Mouse (Mus musculus) spleen, adult 12 weeks (tissue): ENCODE measurements around the gene Cd1d1.
"Not testable (repeated sequence)": the region's sequence is repeated elsewhere in the genome, so short reads cannot be mapped to it uniquely, and the experiment has no call there.

ENCODE experiments used
- DNase-seq: peaks from one replicate; pipeline ENCODE4 v3.0.0; 2022; ENCODE audit warnings: low spot score

Gene Cd1d1

DNA sequence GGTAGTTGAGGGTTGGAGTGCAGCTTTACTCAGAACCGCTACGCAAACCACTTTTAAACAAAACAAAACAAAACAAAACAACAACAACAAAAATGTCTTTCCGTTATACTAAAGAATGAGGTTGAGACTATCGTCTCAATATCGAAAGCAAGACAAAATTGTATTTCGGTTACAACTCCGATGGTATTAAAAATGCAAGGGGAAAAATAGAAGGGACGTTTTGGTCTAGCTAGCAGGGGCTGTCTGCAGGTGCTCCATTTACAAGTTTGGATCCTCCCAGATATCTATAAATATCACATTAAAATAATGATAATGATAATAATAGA lies at the start of gene Cd1d1:
TSS of gene Cd1d1 (minus strand) at position 27 of the 326 bp plus-strand sequence.
- DNase-seq = no peak

DNA sequence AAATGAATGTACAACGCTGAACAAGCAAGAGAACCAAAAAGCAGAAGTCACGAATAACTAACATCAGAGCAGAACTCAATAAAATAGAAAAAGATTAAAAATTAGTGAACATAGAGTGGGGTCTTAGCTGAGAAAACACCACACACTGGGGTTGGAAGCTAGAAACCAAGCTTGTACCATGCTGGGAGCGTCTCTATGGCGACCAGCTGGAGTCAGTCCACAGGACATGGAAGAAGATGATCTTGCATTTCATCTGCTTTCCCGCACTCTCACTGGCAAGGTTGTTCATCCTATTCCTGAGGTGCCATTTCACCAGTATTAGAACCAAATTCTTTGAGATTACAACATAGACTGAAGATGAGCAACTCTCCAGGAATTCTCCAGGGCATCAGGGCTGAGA lies 48.6 kb upstream of the Cd1d1 start:
- DNase-seq = no peak

DNA sequence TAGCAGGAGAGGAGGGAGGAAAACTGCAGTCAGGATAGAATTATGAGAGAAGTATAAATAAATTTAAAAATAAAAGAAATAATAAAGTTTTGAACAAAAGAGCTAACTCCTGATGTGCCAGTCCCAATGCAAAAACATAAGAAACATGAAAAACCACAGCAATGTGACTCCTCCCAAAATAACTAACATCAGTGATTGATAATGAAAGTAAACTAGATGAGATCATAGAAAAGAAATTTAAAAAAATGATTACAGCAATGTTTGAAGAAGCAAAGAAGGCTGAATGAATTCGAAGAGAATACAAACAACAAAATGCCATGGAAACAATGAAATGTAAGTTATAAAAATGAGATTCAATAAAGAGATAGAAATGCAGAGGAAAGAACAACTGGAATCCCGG lies 42.5 kb upstream of the Cd1d1 start:
- no peak for DNase-seq

DNA sequence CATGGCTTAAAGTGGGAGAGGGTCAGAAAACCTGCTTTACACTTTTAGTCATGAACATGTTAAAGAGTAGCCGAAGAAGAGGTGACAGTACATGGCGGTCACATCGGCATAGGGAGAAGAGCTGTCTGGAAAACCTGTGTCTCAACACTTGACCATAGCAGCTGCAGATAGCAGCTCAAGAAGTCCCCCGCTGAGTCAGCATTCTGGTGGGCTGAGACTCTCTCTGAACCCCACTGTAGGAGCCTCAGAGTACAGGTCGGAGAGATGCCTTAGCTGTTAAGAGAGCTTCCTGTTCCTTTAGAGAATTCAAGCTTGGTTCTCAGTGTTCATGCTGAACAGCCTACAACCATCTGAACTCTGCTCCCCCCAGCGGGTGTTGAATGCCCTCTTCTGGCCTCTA lies 39.3 kb upstream of the Cd1d1 start:
- DNase-seq = no peak

DNA sequence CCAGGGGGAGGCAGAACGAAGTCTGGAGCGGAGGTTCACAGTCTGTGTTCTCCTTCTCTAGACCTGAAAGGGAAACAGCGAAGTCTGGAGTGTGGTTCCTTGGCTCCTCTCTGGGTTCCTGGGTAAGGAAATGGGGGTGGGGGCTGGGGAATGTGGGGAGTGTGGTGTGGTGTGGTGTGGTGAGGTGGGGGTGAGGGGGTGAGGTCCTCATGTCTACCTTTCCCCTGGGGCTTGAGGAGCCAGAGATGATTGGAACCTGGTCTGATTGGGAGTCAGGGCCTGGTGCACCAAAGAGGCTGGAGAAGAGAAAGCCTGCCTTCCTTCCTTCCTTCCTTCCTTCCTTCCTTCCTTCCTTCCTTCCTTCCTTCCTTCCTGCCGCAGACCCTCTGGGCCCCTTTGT lies 34.8 kb upstream of the Cd1d1 start:
- no peak for DNase-seq

DNA sequence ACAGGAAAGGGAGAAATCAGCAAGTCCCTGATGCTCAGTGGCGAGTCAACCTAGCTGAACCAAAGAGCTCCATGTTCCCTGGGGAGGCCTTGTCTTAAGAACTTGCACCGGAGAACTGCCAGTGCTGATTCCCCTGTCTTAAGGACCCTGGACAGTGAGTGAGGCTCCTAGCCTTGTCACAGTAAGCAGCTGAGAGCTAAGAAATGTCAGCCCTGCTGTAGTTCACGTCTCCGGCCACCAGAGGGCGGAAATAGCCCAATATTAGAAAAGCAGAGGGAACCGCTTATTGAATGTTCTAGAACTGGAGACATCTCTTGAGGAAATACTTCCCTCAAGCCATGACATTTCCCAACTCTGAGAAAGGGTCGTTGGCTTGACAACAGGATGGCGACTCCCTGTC lies 34.1 kb upstream of the Cd1d1 start:
- peak; percentile 44 for DNase-seq

DNA sequence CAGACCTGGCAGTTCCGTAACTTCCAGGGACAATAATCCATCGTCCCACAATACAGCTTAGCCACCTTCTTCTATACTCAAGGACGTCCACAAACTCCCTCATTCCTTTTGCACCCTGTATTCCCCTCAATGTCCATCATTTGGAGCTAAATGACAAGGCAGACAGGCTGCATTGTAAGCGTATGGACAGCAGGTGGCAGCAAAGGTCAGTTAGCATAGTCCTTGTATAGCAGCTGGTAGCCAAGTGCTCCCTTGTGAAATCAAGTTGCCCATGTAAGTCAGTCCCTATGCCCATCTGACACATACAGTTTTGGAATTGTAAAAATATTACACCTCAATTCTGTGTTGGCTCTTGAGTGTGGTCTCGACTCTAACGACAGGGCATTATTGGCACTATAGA lies 31.6 kb upstream of the Cd1d1 start:
- peak; percentile 27 for DNase-seq

DNA sequence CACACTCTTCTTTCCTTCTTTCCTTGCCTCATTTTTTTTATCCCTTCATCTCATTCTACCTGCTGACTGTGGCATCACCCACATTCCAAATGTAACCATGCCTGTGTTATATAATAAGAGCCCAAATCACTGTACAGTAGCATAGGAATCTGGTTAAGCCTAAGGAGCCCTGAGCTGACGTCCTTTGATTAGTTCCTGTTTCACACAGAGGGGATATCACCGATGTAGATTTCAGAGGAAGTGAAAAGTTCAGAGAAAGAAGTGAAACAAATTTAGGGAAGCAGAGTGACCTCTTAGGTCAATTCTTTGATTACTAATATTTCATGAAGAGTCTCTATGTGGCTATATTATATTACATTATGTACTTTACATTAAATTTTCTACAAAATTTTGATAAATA lies 18.5 kb upstream of the Cd1d1 start:
- no peak for DNase-seq

DNA sequence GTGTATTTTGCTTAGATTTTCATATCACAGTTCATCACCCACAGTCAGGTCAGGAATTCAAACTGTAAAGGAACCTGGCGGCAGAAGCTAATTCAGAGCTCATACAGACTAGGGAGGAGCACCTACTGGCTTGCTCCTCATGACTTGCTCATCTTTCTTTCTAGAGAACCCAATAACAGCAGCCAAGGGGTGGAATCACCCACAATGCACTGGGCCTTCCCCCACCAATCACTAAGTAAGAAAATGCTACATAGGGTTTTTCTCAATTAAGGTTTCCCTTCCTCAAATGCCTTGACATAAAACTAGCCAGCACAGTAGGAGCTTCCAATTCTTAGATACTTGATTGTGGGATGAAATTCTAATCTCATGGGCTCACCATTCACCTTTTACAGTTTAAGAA lies 17.8 kb upstream of the Cd1d1 start:
- DNase-seq = no peak

DNA sequence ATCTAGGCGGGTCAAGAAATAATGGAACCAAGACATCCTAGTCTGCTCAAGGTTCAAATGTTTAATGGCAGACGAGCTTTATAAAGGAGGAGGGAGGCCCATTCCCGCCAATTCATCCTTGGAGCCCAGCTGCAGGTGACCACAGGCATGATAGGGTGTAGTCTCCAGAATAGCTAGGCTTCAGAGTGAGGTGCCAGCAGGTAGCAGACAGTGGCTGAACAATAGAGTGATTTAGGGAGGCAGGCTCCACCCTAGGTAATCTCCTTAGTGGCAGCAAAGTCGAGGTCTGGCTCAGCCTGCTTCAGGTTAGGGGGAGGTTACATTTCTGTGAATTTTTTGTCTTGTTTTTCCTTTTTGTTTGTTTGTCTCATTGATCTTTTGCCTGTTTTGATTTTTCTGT lies 16.7 kb upstream of the Cd1d1 start:
- no peak for DNase-seq

DNA sequence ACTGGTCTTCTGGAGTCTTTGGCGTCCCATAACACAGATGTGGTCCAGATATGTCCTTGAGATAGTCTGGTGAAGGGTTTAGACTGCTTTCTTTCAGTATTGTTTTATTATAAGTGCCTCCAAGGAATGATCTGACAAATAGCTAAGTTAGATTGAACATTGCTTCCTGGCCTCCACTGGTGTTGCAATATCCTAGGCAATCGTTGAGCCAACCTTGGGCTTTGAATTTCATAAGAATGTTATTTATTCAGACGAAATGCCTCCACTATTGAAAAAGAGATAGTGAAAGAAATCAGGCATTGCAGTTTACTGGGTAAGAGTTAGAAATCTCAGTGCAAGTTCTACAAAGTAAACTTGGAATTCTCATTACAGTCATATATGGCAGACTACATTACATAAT lies 13.2 kb upstream of the Cd1d1 start:
- DNase-seq = not testable (repeated sequence)

DNA sequence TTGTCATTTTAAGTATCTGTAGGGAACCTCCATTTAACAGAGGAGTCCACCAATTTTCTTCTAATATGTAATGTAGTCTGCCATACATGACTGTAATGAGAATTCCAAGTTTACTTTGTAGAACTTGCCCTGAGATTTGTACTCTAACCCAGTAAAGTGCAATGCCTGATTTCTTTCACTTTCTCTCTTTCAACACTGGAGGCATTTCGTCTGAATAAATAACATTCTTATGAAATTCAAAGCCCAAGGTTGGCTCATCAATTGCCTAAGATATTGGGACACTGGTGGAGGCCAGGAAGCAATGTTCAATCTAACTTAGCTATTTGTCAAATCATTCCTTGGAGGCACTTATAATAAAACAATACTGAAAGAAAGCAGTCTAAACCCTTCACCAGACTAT lies 9.0 kb upstream of the Cd1d1 start:
- DNase-seq = not testable (repeated sequence)

DNA sequence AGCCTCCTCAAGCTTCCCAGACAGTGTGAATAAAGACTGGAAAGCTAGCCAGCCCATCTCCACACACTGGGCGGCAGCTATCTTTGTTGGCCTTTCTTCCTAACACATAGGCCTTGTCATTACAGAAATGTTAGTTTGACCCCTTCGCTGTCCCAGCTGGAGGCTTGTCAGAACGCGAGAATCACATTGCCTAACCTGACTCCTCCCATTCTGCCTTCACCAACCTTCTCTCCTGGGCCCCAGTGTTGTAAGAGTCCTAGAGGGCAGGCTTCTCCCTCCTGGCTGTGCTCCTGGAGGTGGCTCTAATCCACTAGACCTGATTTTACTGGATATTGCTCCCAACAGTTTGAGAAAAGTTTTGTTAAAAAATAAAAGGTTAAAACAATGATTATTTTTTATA lies 1.4 kb upstream of the Cd1d1 start:
- DNase-seq = no peak

DNA sequence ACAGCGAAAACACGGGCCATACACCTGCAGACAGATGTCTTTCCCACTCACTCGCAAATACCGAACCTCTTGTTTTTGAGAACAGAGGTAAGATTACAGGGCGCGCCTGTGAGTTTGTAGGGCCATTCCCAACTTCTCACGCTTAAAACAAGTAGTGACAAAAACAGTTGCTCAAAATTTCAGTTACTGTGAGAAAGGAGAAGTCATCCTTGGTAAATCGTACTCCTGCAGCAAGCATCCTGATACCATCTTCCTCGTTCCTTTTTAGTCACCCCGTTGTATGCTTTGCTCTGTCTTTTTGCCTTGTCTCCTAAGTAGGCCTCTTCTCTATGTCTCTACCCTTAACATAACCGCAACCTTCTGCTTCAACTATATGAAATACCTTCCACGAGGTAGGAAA lies 810 bp upstream of the Cd1d1 start:
- no peak for DNase-seq

DNA sequence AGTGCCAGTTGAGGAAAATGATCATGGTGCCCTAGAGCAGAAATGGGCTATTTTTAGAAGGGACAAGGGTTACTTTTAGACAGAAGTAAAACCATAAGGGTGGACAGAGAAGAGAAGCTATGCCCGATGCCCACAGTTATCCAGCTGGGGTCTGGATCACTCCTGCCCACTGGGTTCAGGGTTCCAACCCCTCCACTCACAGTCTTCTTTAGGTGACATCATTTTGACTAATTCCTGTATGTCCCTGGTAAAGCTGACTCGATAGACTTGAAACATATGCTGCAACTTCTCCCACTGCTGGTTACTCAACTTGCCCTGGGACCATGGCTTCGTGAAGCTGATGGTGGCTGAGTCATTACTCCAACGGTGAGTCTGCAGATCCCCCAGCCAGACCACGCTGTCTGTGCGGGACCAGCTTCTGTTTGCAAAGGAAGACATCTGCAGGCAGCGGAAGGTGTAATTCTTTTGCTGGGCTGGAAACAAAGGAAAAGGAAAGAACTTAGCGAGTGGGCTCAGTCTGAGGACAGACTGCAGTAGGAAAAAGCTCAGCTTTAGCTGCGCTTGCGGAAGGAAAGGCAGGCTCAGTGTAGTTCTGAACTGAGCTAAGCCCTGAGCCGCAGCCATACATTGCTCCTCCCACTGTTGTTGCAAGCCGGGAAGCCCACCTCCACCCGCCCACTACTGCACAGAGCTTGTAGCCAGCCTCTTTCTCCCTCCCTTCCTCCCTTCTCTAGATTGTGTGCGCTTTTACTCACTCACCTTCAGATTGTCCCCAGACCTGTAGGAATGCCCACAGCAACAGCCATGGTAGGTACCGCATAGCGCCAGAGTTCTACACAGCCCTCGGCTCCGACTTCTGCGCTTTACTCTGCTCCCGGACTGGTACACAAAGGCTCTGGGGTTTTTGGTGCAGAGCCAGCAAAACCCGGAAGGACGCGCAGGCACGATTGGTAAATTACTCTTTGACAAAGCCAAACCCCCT lies 517 bp downstream of the Cd1d1 start:
- peak; percentile 40 for DNase-seq

DNA sequence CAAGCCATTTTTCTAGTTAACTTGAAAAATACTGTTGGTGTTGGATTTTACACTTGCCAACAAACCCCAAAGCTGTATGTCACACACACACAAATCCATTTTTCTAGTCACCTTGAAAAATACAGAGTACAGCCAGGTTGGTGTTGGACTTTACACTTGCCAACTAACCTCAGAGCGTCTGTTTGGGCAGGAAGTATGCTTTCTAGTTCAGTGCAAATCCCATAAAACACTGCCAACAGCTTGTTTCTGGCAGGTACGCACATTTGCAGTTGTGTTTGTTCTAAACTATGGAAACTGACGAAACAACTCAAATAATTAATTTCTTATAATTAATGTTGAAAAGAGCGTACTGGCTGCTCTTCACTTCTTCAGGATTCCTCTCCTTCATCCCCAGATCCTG lies 3.1 kb downstream of the Cd1d1 start:
- no peak for DNase-seq

DNA sequence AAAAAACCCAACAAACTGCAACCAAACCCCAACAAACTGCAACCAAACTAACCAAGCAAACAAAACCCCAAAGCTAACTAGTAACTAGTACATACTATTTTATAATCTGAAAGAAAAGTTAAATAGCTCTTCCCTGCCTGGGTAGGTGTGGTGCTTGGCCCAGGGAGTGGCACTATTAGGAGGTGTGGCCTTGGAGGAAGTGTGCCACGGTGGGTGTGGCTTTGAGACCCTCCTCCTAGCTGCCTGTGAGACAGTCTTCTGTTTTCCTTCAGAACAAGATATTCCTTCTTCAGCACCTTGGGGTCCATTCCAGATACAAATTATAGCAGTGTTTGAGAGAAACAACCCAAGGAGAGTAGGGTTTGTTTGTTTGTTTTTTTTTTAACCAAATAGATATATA lies 3.9 kb downstream of the Cd1d1 start:
- no peak for DNase-seq

DNA sequence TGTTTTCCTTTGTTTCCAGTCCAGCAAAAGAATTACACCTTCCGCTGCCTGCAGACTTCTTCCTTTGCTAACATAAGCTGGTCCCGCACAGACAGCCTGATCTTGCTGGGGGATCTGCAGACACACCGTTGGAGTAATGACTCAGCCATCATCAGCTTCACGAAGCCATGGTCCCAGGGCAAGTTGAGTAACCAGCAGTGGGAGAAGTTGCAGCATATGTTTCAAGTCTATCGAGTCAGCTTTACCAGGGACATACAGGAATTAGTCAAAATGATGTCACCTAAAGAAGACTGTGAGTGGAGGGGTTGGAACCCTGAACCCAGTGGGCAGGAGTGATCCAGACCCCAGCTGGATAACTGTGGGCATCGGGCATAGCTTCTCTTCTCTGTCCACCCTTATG lies 12.3 kb downstream of the Cd1d1 start:
- DNase-seq = not testable (repeated sequence)

DNA sequence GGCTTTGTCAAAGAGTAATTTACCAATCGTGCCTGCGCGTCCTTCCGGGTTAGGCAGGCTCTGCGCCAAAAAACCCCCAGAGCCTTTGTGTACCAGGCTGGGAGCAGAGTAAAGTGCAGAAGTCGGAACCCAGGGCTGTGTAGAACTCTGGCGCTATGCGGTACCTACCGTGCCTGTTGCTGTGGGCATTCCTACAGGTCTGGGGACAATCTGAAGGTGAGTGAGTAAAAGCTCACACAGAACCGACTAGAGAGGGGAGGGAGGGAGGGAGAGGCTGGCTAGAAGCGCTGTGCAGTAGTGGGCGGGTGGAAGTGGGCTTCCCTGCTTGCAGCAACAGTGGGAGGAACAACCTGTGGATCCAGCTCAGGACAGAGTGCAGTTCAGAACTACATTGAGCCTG lies 12.8 kb downstream of the Cd1d1 start:
- DNase-seq = no peak

DNA sequence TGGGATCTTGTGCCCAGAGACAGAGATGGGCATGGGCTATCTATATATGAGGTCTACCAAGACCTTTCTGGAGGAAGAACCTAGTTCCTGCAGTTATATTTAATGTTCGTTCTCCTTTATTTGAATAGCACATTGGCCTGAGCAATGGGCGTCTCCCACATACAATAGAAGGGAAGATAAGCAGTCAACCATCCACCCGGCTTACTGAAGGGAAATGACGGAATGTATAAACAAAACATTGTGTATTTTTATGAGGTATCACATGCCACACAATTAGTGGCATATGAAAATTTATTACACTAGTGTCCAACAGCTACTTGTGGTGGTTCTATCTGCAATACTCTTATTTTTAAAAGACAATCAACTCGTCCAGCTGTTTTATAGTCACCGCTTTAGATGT lies 15.9 kb downstream of the Cd1d1 start:
- DNase-seq = no peak

DNA sequence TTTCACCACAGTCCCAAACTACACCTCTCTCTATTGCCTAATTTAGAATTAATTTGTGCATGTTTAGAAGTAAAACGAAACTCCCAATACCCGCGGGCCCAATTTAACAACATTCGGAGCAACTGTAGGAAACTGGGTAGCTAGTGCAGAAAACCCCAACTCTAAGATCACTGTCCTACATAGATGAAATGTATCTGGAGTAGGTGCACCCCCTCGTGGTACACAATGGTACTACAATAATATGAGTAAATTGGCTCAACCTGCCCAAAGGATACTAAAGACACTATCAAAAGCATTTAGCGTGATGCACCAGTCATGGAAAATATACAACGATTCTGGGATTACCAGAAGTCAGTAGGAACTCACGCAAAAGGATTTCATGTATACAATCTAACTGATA lies 22.7 kb downstream of the Cd1d1 start:
- peak; percentile 35 for DNase-seq

DNA sequence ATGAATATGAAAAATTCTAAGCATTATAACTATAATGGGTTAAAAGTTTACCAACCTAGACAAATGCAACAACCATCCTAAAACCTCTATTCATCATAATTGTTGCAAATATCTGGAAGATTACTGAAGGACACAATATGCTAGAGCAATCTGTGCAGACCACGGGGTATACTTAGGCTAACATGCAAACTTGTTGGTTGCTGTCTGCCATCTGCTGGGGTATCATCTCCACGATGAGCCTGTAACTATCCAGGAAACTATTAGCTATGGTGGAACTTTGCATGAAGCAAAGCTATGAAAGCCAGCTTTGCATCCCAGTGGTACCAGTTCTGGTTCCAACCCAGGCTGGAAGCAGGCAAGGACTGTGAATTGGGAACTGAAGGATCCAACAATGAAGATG lies 24.1 kb downstream of the Cd1d1 start:
- no peak for DNase-seq

DNA sequence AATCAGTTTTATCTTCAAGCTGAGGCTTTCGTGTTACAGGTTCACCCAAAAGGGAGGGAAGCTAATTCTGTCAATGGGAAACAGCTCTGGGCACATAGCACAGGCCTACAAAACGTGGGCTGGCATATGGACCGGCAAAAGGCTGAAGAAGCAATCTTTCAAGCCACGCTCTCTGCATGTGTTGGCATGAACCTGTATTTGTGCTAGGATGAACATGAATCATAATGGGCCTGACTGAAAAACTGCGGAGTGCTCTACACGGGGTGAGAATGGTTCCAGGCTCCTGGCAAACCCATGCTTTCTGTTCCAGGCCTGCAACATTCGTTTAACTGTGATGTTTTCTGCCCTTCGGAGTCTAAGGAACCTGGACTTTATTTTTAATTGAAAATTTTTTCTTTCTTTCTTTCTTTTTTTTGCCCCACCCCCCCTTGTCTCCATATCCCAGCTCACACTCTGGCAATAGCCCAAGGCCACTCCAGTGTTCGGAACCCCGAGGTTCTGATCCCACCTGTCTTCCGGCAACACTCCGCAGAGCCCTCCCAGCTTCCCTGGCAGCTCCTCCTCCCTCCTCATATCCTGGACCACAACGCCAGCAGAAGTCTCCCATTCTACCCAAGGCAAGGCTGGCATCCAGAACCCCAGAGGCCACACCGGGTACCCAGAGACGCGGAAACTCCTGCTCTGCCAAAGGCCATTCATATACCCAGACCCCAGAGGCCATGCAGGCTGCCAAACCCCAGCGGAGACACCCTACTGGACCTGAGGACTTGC lies 36.4 kb downstream of the Cd1d1 start:
- DNase-seq = no peak

DNA sequence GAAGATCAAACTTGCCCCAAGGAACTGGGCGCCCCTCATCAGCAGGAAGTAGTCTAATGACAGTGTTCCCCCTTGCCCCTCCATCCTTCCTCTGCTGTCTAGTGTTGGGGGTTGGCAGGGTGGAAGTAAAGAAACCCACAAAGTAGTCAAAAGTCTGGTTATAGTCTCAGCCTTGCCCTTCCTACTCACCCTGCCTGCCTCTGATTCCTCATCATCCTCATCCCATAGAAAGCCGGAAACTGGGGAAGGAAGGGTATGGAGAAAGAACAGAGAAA lies 37.9 kb downstream of the Cd1d1 start:
- no peak for DNase-seq
